Mouse (Mus musculus) thymus, postnatal 4 days (tissue): ENCODE data around the gene Tmem163.
A peak's percentile ranks its signal among the peaks of the same experiment; 100 is the strongest.

Experiments
- DNase-seq: peaks from one replicate; pipeline ENCODE4 v3.0.0; 2021

Gene Tmem163

DNA sequence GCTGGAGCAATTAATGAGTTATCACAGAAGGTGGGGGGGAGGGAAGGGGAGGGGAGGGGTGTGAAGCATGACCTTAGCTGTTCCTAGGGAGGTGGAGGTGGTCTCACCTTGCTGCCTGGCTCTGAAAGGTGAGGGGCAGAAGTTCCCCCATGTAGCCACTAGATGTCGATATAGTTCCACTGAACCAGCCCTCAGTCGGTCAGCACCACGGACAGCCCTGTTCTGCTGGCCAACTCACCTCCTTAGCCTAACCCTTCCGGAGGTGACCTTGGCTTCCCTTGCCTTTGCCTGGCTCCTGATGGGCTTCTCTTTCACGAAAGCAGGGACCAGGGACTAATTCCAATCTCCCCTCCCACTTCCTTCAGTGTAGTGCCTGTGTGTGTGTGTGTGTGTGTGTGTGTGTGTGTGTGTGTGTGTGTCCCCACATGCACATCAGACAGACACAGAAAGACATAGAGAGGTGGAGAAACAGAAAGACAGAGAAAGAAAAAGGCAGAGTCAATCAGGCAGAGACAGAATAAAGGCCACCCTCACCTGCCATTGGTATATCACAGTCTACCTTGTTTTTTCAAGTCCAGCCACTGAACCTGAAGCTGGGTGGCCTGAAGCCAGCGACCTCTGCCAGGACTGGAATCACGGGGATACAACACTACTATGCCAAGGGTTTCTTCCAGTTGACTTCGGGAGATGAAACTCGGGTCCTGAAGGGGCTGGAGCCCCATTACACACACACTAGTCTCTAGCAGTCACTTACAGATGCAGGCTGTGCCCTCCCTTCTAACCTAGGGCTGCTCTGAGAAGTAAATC, 182.4 kb downstream of the Tmem163 start:
- DNase-seq, result peak; percentile 58

DNA sequence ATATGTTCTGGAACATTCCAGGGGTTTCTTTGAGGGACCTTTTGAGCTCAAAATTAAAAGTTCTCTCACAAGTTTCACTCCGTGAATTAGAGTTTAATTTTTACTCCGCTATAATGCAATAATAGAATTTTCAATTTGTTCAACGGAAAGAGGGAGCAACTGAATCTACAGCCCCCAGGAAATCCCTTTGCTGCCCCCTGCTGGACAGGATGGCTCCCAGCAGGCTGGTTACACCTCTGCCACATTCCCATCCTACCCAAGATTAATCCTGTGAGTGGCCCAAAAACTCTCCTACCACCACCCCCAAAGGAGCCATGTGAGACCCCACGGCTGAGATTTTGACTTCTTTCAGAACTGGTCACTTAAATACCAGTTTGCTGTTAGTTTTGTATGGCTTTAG, 192.2 kb downstream of the Tmem163 start:
- peak; percentile 87 for DNase-seq

DNA sequence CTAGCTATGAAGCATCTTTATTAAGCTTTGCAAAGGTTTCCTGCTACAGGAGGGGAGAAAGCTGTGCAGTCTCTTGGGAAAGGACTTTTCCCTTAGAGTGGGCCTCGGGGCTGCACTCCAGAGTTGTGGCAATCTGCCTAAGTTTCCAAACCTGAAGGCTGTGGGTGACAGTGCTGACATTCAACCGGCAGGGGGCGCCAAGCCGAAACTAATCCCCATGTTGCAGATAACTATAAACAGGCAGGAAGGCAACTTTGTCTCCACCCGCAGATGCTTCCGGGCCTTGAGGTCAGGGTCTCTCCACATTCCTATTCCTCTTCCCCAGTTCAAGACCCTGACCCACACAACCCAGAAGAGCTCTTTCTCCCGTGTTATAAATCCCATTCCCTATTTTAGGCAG, 194.5 kb downstream of the Tmem163 start:
- DNase-seq, result peak; percentile 86

DNA sequence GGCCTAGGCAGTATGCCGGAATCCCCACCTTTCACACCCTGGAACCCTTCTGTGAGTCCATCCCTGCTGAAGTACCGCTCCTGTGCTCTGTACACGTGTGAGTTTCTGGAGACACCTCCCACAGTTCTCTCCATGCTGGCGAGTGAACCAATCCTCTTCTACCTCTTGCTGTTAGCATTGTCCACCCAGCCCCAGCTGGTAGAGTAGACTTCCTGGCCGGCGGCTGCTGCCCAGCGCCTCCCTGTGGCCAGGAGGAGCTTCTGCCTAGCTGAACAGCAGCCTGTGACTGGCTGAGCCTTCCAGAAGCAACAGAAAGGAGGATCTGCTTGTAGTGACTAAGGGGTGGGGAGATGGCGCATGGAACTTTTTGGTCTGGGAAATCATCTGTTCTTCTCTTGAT, 195.2 kb downstream of the Tmem163 start:
- DNase-seq, result no peak

DNA sequence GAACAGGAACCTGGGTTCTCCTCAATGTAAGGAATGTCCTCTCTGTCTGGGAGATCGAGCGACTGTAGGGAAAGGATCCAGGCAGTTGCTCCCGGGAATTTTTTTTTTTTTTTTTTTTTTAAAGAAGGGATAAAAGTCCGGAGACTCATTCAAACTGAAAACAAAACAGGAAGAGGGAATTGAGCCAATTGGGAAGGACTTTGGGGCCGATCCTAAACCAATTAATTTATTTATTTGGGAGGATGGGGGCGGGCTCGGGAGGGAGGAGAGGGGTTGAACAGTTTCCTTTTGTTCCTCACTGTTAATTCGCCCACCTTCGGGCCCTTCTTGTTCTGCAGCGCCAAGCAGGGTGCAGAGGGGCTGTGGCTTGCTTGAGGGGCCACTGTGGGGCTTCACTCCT, 196.4 kb downstream of the Tmem163 start:
- no peak for DNase-seq

DNA sequence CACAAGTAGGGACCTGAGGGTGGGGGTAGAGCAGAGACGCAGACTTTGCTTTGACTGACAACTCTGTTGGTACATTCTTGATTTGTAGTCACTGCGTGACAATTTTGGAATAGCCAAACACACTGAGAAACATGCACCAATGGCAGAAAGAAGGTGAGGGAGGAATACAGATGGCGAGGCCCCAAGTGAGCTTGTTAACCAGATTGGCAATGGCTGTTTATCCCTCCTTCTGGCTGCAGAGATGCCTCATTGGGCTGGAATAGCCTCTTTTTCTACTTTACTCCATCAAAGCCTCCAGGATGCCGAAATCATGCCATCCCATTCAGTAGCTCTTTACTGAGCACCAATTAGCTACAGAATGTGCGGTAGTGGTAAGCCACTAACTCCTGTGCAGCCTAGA, 203.6 kb downstream of the Tmem163 start:
- no peak for DNase-seq

DNA sequence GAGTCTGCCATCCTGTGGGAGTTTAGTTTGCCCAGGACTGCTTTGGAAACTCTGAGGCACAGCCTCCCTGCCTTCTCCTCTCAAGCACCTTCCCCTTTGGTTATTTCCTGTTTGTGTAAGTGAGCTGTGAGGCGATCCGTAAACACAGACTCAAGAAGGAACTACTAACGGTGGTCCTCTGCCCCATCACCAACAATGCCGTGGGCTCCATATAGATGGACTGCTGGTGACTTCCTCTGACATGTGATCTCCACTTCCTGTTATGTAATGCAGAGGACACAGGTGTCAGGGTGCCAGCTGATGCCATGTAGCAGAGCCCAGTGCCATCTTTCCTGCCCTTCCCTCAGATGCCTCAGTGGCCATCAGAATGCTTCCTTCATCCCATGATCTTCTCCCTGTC, 209.2 kb downstream of the Tmem163 start:
- DNase-seq, result no peak

DNA sequence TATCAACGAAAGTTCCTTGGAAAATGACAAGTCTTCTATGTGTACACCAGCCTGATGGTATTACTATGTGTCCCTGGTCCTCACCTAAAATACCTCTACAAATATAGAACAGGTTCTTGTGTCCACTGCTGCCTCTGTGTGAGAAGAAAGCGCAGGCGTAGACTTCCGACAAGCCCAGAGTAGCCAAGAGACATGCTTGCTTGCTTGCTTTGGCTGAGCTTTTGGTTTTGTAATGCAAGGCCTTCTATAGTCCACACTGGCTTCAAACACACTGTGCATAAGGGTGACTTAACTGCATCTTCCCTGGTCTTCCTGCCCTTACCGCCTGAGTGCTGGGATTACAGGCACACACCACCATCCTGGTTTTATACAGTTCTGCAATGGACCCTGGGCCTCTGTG, 212.1 kb downstream of the Tmem163 start:
- no peak for DNase-seq

DNA sequence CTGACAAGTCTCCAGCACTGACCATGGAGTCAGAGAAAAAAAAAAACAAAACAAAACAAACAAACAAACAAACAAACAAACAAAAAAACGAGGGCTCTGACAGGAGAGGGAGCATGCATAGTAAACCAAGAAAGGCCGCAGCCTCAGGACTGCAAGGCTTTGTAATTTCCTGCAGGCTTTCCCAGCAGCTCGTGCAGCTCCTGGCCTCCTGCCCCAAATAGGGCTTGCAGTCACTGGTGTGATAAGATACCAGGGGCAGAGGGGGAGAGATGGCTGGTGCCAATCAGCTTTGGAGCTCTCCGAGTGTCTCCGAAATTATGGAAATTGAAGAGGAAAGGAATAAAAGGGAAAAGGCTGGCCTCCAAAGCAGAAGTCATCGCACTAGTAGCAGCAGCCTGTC, 214.1 kb downstream of the Tmem163 start:
- DNase-seq, result no peak

DNA sequence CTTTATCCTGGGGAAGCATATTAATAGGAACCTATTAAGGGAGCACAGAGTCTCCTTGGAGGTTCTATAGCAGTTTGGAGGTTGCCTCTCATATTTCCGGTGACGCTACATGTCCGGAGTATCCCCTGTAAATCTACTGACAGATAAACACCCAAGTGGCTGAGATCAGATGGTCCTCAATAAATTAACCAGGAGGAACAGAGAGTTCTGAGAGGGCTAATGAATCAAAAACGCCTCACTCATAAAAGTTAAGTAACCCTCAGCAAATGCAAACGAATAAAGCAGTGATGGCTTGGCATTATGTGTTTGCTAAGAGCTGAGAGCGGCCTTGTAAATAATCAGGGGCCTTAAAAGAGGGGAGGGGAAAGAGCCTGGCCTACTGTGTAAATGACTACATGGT, 215.3 kb downstream of the Tmem163 start:
- DNase-seq, result no peak

DNA sequence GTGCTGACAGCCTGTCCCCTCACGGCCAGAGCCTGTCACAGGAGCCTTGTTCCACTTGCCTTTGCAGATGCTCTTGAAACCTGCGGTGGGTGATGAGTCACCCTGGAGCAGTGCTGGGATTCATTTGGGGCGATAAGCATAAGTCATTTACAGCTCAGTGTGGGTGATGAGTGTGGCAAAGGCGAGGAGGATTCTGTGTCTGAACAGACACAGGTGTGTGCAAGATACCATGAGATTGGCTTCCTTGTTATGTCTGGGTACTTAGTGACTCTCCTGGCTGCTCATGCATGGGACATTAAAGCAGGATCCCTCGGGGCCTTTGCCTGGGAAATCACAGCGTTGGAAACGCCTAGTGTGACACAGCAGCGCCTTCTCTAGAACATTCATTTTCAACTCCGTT, 218.3 kb downstream of the Tmem163 start:
- peak; percentile 28 for DNase-seq

DNA sequence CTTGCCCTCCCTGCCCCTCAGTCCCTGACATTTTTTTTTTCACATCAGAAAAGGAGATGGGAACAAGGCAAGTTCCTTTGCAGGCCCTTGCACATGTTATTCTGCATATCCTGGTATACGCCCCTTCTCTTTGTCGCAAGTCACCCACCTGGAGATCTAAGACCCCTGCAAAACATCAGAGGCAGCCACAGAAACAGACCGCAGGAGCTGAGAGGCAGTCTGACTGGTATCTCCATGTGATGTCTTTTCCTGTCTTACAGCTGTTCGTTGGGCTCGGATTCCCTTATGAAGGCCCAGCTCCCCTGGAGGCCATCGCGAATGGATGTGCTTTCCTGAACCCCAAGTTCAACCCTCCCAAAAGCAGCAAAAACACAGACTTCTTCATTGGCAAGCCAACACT, 219.8 kb downstream of the Tmem163 start:
- peak; percentile 66 for DNase-seq

DNA sequence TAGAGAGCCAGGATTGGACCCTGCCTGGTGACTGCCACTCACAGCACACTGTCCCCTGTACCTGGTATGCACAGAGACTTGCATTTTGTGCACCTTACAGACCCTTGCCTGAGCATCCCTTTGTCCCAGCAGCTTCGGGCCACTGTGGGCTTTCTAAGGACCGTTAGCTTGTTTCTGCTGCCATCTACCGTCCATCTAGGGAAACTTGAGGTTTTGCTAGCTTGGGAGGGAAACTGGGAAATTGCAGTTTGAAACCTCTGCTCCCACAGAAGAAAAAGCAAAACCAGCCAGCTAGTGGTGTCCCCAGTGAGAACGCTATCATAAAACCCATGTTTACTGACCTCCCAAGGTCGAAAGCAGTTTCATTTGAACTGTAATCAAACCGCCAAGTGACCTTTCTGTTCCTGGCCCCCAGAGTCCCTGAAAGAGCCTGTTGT, 220.3 kb downstream of the Tmem163 start:
- peak; percentile 66 for DNase-seq

DNA sequence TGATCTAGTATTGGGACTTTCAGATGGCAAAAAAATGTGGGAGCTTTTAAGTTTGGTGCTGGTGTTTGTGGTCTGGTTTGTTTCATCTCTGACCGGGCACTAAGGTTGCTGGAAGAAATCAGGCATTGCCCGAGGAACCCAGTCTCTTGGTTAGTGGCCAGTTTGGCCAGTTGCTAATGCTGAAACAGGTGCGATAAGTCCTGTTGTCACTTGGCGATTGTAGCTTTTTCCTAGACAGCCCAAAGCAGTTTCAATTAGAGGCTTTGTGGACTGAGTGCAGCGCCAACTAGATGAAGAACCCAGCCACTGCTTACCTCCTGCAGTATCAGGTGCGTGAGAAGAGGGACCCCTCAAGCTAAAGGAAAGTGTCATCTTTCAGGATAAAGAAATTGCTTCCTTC, 226.0 kb downstream of the Tmem163 start:
- DNase-seq, result no peak

DNA sequence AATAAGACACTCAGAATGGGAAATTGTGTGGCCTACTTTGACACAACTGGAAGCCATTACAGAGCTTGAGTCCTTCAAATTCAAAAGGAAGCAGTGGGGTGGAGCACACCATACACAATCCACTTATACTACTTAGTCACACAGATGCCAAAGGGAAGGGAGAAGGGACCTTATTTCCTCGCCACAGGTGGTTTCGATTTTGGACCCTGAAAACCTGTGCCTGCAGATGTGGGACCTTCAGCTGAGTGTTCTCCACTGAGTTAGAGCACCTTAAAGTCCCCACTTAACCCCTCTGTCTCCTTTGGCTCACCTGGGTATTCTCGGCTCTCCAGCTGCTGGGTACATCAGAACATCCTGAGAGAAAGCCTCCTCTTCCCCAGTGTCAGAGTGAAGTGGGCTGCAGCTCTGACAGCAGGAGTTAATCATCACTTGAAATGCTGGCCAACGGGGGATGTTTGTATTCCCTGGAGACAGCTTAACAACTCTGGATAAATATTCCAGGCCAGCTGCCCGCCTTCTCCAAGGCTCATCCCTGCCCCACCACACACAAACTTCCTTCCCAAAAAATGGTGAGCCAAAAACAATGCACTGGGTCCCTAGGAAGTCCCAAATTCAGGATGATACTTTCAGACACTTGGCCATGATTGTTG, 234.4 kb downstream of the Tmem163 start:
- no peak for DNase-seq

DNA sequence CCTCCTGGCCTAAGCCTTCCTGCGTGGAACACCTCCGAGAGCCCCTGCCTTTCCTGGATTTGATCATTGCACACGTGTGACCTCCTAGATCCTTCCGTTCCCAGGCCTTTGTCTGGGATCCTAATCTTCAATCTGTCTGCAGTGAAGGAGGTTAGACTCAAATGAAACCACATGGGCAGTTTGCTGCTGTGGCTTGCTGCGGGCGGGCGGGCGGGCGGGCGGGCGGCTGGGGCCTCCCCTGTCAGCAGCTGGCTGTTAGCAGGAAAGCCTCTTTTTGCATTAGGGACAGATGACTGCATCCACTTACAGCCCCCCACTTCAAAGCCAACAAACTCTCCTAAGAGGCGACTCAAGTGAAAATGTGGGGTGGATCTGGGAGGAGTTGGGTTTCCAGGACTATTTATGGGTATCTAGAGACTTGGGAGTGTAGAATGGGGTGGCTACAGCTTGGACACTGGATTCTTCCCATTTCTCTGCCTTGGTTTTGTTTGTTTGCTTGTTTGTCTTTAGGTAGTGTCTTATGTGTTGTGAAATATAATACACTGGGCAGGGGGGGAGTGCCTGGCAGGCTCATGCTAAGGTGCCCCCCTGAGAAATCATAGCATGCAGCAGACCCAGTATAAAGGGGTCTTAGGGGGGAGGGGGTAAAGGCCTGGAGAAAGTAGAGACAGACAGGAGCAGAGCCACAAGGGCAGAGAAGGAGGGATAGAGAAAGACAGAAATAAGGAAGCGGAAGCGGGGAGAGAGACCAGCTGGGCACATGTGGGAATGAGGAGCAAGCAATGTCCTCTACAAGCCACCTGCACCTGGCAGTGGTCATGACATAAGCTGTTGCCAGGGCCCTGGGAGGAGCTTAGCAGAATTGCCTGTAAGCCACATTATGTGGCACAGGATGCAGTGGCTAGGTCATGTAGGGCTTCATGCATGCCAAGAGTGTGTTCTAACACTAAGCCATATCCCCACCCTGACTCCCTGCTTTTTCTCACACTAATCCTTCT, 236.2 kb downstream of the Tmem163 start:
- peak; percentile 66 for DNase-seq

DNA sequence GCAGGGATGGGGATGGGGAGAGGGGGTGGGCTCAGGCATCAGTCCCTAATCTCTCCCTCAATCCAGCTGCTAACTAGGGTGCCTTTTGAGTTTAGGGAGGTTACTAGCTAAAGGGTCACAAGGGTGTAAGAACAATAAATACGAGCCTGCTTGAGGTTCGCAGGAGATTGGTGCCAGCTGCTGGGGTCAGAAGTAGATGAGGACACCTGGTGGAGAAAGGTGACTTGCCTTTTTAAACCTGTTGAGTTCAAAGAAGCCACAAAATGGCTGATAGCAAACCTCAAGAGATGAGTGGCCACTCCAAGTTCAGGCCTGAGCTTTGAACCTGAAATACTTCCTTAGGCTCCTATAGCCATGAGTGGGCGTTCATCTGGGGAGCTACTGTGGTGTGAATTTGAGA, 237.6 kb downstream of the Tmem163 start:
- DNase-seq, result no peak

DNA sequence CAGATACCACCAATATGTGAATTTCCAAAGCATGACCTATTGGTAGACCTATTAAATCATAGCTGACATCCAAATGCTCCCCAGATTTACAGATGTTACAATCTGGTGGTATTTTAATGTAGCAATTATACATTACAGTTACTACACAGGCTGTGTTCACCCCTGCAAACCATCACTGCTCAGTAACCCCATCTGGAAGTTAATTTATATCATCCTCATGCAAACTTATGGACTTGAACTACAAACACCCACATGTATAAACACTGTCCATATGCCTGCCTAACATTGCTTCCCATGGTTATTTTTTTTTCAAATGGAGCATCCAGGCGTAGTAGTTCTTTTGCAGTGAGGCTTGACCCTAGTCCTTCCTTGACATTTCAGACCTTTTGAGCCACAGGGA, 238.3 kb downstream of the Tmem163 start:
- DNase-seq, result no peak

DNA sequence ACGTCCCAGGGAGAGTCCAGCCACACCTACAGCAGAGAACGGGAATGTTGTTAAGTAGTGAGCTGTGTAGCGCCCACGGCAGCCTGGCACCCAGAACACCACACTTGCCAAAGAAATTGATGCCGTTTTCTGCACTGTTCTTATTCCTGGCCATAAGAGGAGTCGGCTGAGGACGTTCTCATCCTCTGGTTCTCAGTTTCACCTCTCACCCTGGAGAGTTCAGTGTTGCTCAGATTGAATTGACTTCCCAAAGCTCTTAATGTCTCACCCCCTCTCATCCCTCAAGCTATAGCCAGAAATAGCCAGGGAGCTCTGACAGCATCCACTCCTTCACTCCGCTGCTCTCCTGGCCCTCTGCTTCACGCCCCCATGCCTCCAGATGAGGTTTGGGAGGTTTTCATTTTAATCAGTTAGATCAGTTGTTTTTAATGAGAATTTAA, 239.9 kb downstream of the Tmem163 start:
- DNase-seq, result no peak

DNA sequence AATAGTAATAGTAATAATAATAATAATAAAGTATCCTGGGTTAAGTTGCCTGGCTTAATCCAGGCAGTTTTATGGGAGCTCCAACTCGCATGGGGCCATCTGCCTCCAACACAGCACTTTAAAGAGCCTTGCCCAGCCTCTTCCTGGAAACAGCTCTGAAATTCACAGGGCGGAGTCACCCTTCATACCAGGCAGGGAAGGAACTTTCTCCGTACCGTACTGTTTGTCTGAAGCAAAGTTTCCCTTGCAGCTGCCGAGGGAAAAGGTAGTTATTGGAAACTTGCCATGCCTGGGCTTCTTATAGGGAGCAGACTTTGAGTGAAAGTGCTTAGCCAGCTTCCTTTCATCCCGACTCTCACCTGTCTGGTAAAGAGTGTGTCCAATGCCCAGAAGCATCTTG, 242.3 kb downstream of the Tmem163 start:
- no peak for DNase-seq
